Mouse (Mus musculus) heart, embryonic 11.5 days (tissue): ENCODE results near the gene Rrp12. TPM values are rescaled to one million over a fixed set of nuclear protein-coding genes. Genes with fewer than 3 reads are reported as not detected.

ENCODE experiments used
- ATAC-seq: fragments of 200-750 bp; cut with Nextera tagmentation; replicated peaks from 2 replicates; pipeline ENCODE4 v1.8.0; 2017; ENCODE audit warnings: moderate library complexity; ENCODE audit not compliant: insufficient number of reproducible peaks, low FRiP score, low TSS enrichment
- H3K27ac ChIP-seq: fragments of 300-500 bp; sonication (generic); 2 replicates; pipeline ENCODE4 v1.5.1; 2014; ENCODE audit warnings: mild to moderate bottlenecking, low read depth, low read length
- H3K27me3 ChIP-seq: fragments of 300-500 bp; sonication (generic); 2 replicates; pipeline ENCODE4 v1.6.1; 2014; ENCODE audit warnings: mild to moderate bottlenecking, low read length, mixed read lengths; ENCODE audit not compliant: control insufficient read depth, insufficient read depth
- H3K36me3 ChIP-seq: fragments of 300-500 bp; sonication (generic); 2 replicates; pipeline ENCODE4 v1.6.1; 2014; ENCODE audit warnings: mild to moderate bottlenecking, low read length, moderate library complexity, mixed read lengths; ENCODE audit not compliant: control insufficient read depth, insufficient read depth
- H3K4me1 ChIP-seq: fragments of 300-500 bp; sonication (generic); 2 replicates; pipeline ENCODE4 v1.6.1; 2014; ENCODE audit warnings: low read length; ENCODE audit not compliant: control insufficient read depth, insufficient read depth
- H3K4me2 ChIP-seq: fragments of 300-500 bp; sonication (generic); 2 replicates; pipeline ENCODE4 v1.6.1; 2014; ENCODE audit warnings: mild to moderate bottlenecking, moderate library complexity
- H3K4me3 ChIP-seq: fragments of 300-500 bp; sonication (generic); 2 replicates; pipeline ENCODE4 v1.5.1; 2014; ENCODE audit warnings: low read depth, low read length
- H3K9ac ChIP-seq: fragments of 300-500 bp; sonication (generic); 2 replicates; pipeline ENCODE4 v1.6.1; 2014; ENCODE audit warnings: mild to moderate bottlenecking, low read depth, low read length, moderate library complexity
- H3K9me3 ChIP-seq: fragments of 300-500 bp; sonication (generic); replicated peaks from 2 replicates; pipeline ENCODE4 v1.6.1; 2016; ENCODE audit warnings: low read length; ENCODE audit not compliant: control insufficient read depth
- WGBS: fragments of 180-500 bp; shearing (Covaris S2); extraction: QIAGEN DNeasy Blood & Tissue Kit; methylation state at CpG from one replicate; pipeline ENCODE4 v1.1.7; 2014; ENCODE audit not compliant: insufficient replicate concordance; 5-methylcytosine and 5-hydroxymethylcytosine counted together
- polyA plus RNA-seq: library from polyadenylated mRNA; unstranded; fragments of >200 nt; fragmentation: Nextera tagmentation; extraction: Ambion mirVana; gene quantifications from 2 replicates; pipeline ENCODE4 v1.2.1, GENCODE M21; 2014

The Rrp12 gene
- polyA plus RNA-seq = 8.5 and 10.4 TPM in 2 replicates

DNA sequence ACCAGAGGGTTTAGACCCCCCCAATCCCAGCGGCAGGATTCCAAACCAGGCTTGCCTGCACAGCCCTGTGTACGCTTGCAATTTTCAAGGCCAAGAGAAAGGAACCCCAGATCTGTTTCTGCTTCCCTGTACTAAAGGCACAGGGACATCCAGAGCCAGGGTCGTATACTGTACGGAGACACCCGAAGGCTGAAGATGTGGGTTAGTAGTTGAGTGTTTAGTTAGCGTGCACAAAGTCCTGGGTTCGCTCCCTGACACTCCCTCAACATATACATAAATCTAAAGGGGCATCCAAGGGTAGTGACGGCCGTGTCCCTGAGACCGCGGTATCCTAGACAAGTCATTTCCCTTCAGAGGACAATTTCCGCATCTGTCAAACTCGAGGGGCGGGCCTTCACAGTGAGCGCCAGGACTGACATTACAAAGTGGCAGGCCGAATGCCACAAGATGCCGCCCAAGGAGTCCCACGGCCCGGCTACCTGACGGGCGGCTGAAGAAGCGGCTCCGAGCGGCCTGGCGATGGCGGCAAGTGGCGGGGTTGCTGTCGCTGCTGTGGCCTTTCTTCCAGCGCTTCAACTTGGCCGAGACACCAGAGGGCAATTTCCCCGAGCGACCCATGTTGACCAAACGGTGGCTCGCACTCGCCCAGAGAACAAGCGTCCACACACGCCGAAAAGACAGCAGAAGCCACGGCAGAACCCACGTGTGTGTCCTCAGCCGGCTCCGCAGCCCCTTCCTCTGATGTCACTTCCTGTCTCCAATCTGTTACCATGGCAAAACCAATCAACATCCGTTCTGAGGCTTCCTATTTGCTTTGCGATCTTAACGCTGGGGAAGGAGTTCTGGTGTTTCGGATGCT lies at the start of gene Rrp12:
Gene Rrp12, minus strand, starts transcription at position 714 of the 859 bp plus-strand sequence.
- 1% methylated on average over 46 of the region's 46 CpGs for WGBS
- ATAC-seq = peak; percentile 81
- H3K27me3 ChIP-seq = no peaks in the 10 kb centered on the region
- peak within 1 kb of the TSS; percentile 82 for H3K4me3 ChIP-seq
- no peak within 1 kb of the TSS for H3K27ac ChIP-seq
- peaks cover 7% of the 10 kb centered on the region for H3K4me1 ChIP-seq
- H3K9me3 ChIP-seq = no peaks in the 10 kb centered on the region
- peak within 1 kb of the TSS; percentile 72 for H3K4me2 ChIP-seq
- peak within 1 kb of the TSS; percentile 66 for H3K9ac ChIP-seq
- no peaks in the 10 kb centered on the region for H3K36me3 ChIP-seq

DNA sequence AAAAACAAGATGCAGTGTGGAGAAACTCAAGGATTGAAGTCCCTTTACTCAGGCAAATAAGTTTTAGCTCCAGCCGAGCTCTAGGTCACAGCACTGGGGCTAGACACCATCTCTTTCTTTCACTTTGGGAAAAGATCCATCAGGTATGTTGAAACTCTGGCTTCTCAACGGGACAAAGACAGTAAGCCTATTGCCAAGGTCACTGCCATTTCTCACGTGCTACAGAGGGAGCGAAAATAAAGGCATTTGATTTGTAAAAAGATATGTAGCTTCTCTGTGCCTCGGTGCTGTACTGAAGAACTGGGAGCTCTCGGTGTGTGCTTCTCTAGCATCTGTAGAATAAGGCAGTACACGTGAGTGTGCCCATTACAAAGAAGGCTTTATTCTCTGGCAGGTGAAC lies 47.9 kb upstream of the Rrp12 start:
- Histone ChIP-seq H3K27me3 (no peaks in the 10 kb centered on the region), H3K4me1 (no peaks in the 10 kb centered on the region)

DNA sequence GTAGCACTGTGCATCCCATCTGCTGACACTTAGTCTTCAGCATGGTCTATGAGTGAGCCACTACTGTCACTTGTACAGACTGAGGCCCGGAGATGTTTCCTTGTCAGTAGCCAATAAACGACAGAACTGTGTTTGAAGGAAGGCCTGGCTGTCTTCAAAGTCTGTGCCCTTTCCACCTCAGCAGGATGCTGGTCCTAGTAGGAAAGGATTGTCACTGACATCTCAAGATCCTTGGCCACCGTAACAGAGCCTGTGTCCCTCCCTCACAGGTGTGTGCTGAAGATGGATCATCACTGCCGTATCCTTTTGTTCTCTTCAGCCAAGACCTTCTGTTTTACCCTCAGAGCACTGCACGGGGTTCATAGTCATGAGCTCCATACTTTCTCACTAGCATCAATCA lies 42.6 kb upstream of the Rrp12 start:
- Histone ChIP-seq H3K4me2 (no peak overlapping the region), H3K27me3 (no peaks in the 10 kb centered on the region), H3K27ac (no peak overlapping the region), H3K9me3 (no peaks in the 10 kb centered on the region), H3K9ac (no peak overlapping the region), H3K4me1 (peaks cover 8% of the 10 kb centered on the region), H3K36me3 (peaks cover 23% of the 10 kb centered on the region), H3K4me3 (no peak overlapping the region)
- ATAC-seq = no peak
- WGBS = 90% methylated on average over 5 of the region's 5 CpGs

More for the DNA sequence above, 47.9 kb upstream of the Rrp12 start:
- no peak overlapping the region for H3K4me3 ChIP-seq
- H3K4me2 ChIP-seq = no peak overlapping the region
- H3K36me3 ChIP-seq = peaks cover 58% of the 10 kb centered on the region
- H3K9ac ChIP-seq = no peak overlapping the region
- no peak overlapping the region for H3K27ac ChIP-seq
- no peak for ATAC-seq
- WGBS = 85% methylated on average over 7 of the region's 7 CpGs
- no peaks in the 10 kb centered on the region for H3K9me3 ChIP-seq

DNA sequence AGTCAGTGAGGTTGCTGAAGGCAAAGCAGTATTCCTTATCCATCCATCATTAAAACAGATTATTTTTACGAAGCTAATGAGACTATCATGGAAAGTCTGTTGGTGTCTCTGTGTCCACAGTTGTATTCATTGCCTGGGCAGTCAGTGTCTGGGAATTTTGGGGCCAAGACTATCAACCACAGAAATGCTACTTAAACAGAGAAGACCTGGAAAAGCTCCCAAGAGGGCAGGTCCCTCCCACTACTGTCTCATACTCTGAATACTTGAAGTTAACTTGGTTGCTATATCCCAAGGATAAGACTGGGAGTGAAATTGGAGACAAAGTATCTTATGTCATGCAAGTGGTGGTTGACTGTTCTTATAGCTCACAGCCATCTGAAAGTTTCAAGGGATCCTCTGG lies 39.9 kb upstream of the Rrp12 start:
- Histone ChIP-seq H3K4me1 (peaks cover 16% of the 10 kb centered on the region), H3K9me3 (no peaks in the 10 kb centered on the region), H3K9ac (no peak overlapping the region), H3K27ac (no peak overlapping the region), H3K4me3 (no peak overlapping the region), H3K36me3 (peaks cover 10% of the 10 kb centered on the region), H3K4me2 (no peak overlapping the region), H3K27me3 (no peaks in the 10 kb centered on the region)
- ATAC-seq = no peak
- 83% methylated on average over 1 of the region's 1 CpGs for WGBS

- Histone ChIP-seq H3K4me1 (peaks cover 16% of the 10 kb centered on the region), H3K4me2 (peak overlapping the region; percentile 94), H3K27me3 (no peaks in the 10 kb centered on the region), H3K36me3 (peaks cover 4% of the 10 kb centered on the region; the same call in 1 of the 2 replicates), H3K9ac (peak overlapping the region; percentile 77), H3K9me3 (no peaks in the 10 kb centered on the region), H3K4me3 (peak overlapping the region; percentile 93), H3K27ac (no peak overlapping the region)
- ATAC-seq = no peak
- 46% methylated on average over 6 of the region's 6 CpGs for WGBS
These were observed 38.2 kb upstream of the Rrp12 start for GRCm38 (mm10) chr19:41934124-41934523.

GRCm38 (mm10) chr19:41933179-41934086 lies 37.5 kb upstream of the Rrp12 start, which contains the start of the genes Exosc1 and Zdhhc16:
Exosc1 (minus strand) TSS chr19:41933423.
Zdhhc16 (plus strand) TSS chr19:41933480.
- H3K27ac ChIP-seq = no peak within 1 kb of the TSS
- H3K4me2 ChIP-seq = peak within 1 kb of the TSS; percentile 94
- H3K9ac ChIP-seq = peak within 1 kb of the TSS; percentile 87
- H3K36me3 ChIP-seq = peaks cover 4% of the 10 kb centered on the region
- WGBS = under 1% methylated on average over 47 of the region's 47 CpGs
- peaks cover 16% of the 10 kb centered on the region for H3K4me1 ChIP-seq
- ATAC-seq = peak; percentile 99
- no peaks in the 10 kb centered on the region for H3K27me3 ChIP-seq
- no peaks in the 10 kb centered on the region for H3K9me3 ChIP-seq
- peak within 1 kb of the TSS; percentile 93 for H3K4me3 ChIP-seq

DNA sequence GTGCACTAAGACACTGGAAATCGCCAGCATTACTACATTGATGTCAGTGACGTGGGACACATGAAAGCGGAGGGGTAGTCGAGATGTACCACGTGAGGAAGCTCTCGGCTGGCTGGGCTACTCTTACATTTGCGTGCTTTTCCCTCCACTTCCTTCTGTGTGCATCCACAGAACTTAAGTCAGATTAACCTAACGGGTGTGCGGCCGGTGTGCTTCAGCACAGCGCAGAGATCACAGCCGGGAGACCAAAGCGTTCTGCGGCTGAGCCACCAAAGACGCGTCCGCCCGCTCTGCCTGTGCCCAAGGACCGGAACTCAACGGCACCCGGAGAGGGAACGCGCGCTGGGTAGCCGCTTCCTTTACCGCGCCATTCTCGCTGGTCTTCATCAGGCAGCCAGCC lies 36.7 kb upstream of the Rrp12 start:
- 0 out of 2 replicates have a peak, but pooled peaks have one; percentile 18 for ATAC-seq
- H3K4me2 ChIP-seq = peak overlapping the region; percentile 94
- 1% methylated on average over 28 of the region's 28 CpGs for WGBS

GRCm38 (mm10) chr19:41920412-41921067 lies 24.6 kb upstream of the Rrp12 start:
- no peak for ATAC-seq
- WGBS = 73% methylated on average over 5 of the region's 5 CpGs
- Histone ChIP-seq H3K9ac (no peak overlapping the region), H3K36me3 (peaks cover 32% of the 10 kb centered on the region), H3K27ac (no peak overlapping the region), H3K9me3 (no peaks in the 10 kb centered on the region), H3K4me3 (no peak overlapping the region), H3K27me3 (no peaks in the 10 kb centered on the region), H3K4me2 (no peak overlapping the region), H3K4me1 (no peaks in the 10 kb centered on the region)

More for the DNA sequence above, 36.7 kb upstream of the Rrp12 start:
- peak overlapping the region; percentile 87 for H3K9ac ChIP-seq
- peak overlapping the region; percentile 93 for H3K4me3 ChIP-seq
- peaks cover 5% of the 10 kb centered on the region for H3K36me3 ChIP-seq
- peaks cover 16% of the 10 kb centered on the region for H3K4me1 ChIP-seq
- no peak overlapping the region for H3K27ac ChIP-seq
- no peaks in the 10 kb centered on the region for H3K27me3 ChIP-seq
- H3K9me3 ChIP-seq = no peaks in the 10 kb centered on the region
